Mouse (Mus musculus) G1E (cell line): ENCODE data around the gene Flna.

Experiments used
- CTCF ChIP-seq: IDR thresholded peaks from 2 replicates; pipeline ENCODE4 v1.5.1; 2012; ENCODE audit warnings: low read depth, low read length, inconsistent platforms, mixed read lengths
- GATA1 ChIP-seq: IDR thresholded peaks from 2 replicates; pipeline ENCODE4 v1.6.1; 2012; ENCODE audit warnings: borderline replicate concordance, low read length, inconsistent platforms, mixed read lengths
- GATA2 ChIP-seq: IDR thresholded peaks from 2 replicates; pipeline ENCODE4 v1.6.1; 2012; ENCODE audit warnings: low read depth, low read length, inconsistent platforms, borderline replicate concordance
- POLR2AphosphoS5 ChIP-seq: IDR thresholded peaks from 2 replicates; pipeline ENCODE4 v1.6.1; 2012; ENCODE audit warnings: low read depth, low read length, inconsistent platforms; ENCODE audit not compliant: insufficient replicate concordance
- TAL1 ChIP-seq: conservative IDR thresholded peaks from 2 replicates; pipeline ENCODE4 v1.6.1; 2012; ENCODE audit warnings: low read depth, low read length, inconsistent platforms, mixed read lengths

DNA sequence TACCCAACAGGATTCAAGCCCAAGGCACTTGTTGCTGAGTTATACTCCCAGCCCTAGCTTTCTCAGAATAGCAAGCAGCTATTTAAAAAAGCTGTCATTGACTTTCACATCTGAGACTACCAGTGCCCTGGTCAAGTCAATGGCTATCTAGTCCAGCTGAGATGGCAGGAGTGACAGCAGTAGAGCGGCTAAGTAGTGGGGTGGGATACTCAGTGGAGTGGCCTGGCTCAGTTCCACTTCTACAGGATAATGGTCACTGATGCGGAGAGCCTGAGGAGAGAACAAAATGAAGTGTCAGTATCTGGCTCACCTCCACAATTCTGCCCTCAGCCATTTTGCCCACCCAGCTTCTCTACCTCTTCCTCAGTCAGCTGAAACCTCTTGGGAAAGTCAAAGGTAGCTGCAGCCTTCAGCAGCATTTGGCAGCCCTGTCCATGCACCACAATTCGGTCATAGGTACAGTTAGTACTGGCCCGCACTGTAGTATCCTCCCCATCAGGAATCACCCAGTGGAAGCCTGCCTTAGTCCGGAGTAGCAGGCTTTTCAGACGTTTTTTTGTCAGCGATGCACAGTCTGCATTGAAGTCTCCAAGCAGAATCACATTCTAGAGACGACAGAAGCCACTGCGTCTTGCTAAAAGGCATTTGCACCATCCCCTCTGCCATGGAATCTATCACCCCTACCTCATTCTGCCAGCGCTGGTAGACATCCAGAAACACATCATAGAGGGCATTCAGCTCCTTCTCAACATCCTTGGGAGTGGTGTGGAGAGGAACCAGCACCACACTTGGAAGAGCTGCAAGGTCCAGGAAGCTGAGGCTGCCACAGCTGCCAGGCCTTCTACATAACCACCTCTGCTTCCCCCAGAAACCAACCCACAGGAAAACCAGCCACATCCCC lies 24.1 kb upstream of the Flna start:
- TF ChIP-seq CTCF, result no peak
- no peak for TF ChIP-seq TAL1
- TF ChIP-seq GATA1, result no peak
- no peak for TF ChIP-seq GATA2
- peak; percentile 82 for TF ChIP-seq POLR2AphosphoS5
